Mouse (Mus musculus) liver, embryonic 14.5 days (tissue): Measurements from ENCODE around the gene Tsc22d3. TPM values are rescaled to one million over a fixed set of nuclear protein-coding genes. Genes with fewer than 3 reads are reported as not detected.

ENCODE experiments used
- ATAC-seq: fragments of 200-750 bp; cut with Nextera tagmentation; 2 replicates; pipeline ENCODE4 v1.8.0; 2017; ENCODE audit warnings: moderate number of reproducible peaks, mild to moderate bottlenecking, moderate library complexity; ENCODE audit not compliant: insufficient read depth
- DNase-seq, 3 experiments: peaks; one replicate each; pipeline ENCODE4 v3.0.0-alpha.2; 2012 to 2013; ENCODE audit warnings: low read depth in 3 of 3, low spot score in 3 of 3
- H3K27ac ChIP-seq: fragments of 300-500 bp; sonication (generic); 2 replicates; pipeline ENCODE4 v1.5.1; 2014; ENCODE audit warnings: moderate library complexity, mild to moderate bottlenecking, control low read depth, inconsistent platforms
- H3K27me3 ChIP-seq: fragments of 300-500 bp; sonication (generic); 2 replicates; pipeline ENCODE4 v1.6.1; 2014; ENCODE audit warnings: mild to moderate bottlenecking, low read length, moderate library complexity; ENCODE audit not compliant: control insufficient read depth, insufficient read depth
- H3K36me3 ChIP-seq: fragments of 300-500 bp; sonication (generic); replicated peaks from 2 replicates; pipeline ENCODE4 v1.6.1; 2014; ENCODE audit warnings: low read depth; ENCODE audit not compliant: control insufficient read depth, insufficient read depth
- H3K4me1 ChIP-seq, 2 experiments: fragments of 200-500 bp in 1 of 2; fragments of 300-500 bp in 1 of 2; sonication (generic) in 1 of 2; replicated peaks; 2 replicates each; pipeline ENCODE4 v1.6.1; 2012 to 2014; ENCODE audit warnings: antibody characterized with exemption in 1 of 2, inconsistent platforms in 1 of 2, low read length in 1 of 2; ENCODE audit not compliant: control insufficient read depth in 2 of 2, insufficient read depth in 2 of 2
- H3K4me2 ChIP-seq: fragments of 300-500 bp; sonication (generic); 2 replicates; pipeline ENCODE4 v1.6.1; 2014; ENCODE audit warnings: low read depth, mild to moderate bottlenecking, control low read depth, moderate library complexity
- H3K4me3 ChIP-seq, 2 experiments: fragments of 200-500 bp in 1 of 2; fragments of 300-500 bp in 1 of 2; sonication (generic) in 1 of 2; 2 replicates each; pipeline ENCODE4 v1.5.1; 2012 to 2014; ENCODE audit warnings: low read depth in 2 of 2, low read length in 2 of 2, mild to moderate bottlenecking in 2 of 2, control low read depth in 1 of 2, inconsistent platforms in 1 of 2, moderate library complexity in 1 of 2; ENCODE audit not compliant: insufficient read depth in 1 of 2
- H3K9ac ChIP-seq: fragments of 300-500 bp; sonication (generic); replicated peaks from 2 replicates; pipeline ENCODE4 v1.6.1; 2014; ENCODE audit warnings: mild to moderate bottlenecking, control low read depth, moderate library complexity
- H3K9me3 ChIP-seq: fragments of 300-500 bp; sonication (generic); 2 replicates; pipeline ENCODE4 v1.6.1; 2016; ENCODE audit warnings: low read length, mixed read lengths; ENCODE audit not compliant: control insufficient read depth
- CTCF ChIP-seq: IDR thresholded peaks from 2 replicates; pipeline ENCODE4 v1.5.1; 2016; ENCODE audit warnings: antibody characterized with exemption, low read depth, control low read depth
- EP300 ChIP-seq: IDR thresholded peaks from 2 replicates; pipeline ENCODE4 v1.6.1; 2016; ENCODE audit warnings: antibody characterized with exemption, low read depth
- WGBS: fragments of 180-500 bp; shearing (Covaris S2); extraction: QIAGEN DNeasy Blood & Tissue Kit; methylation state at CpG from one replicate; pipeline ENCODE4 v1.1.7; 2014; ENCODE audit not compliant: insufficient replicate concordance; 5-methylcytosine and 5-hydroxymethylcytosine counted together
- polyA plus RNA-seq, 2 experiments: library from polyadenylated mRNA; depleted of rRNA in 1 of 2; stranded (reverse) in 1 of 2; unstranded in 1 of 2; fragments of >200 nt; fragmentation: Nextera tagmentation in 1 of 2; extraction: Ambion mirVana in 1 of 2; gene quantifications; 2 replicates each; pipeline versions ENCODE4 v1.2.1 to v1.2.3; 2012 to 2014

Tsc22d3 gene
- polyA plus RNA-seq, 2 experiments: 5.1 to 10.6 TPM

DNA sequence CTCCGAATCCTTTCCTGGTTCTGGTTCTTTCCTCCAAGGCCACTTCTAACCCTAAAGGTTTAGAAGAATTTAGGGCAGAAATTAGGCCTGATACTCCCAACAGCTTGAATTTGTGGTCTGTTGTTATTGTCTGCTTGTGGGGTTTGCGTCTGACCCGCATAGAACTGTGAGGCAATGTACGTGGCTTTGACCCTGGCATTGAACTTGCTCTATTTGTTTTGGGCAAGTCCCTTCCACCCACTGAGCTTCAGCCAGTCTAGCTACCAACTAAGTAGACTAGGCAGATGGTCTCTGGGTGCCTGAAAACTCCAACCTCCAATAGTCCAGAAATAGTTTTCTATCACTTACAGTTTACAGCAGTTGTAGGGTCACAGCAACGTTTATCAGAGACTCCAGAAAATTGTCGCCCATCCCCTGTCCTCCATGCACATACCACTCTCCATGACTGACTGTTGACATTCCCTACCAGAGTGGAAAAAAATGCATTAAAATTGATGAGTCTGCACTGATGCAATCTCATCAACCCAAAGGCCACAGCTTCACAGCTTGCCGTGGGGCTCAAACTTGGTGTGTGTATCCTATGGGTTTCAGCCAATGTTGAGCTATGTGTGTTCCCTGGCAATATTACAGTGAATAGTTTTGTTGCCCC lies 74.7 kb downstream of the Tsc22d3 start:
- H3K4me3 ChIP-seq: no peak overlapping the region
- no peaks in the 10 kb centered on the region for H3K9me3 ChIP-seq
- H3K9ac ChIP-seq: no peak overlapping the region
- H3K4me2 ChIP-seq: no peak overlapping the region
- H3K4me1 ChIP-seq: peaks cover 0 to 6% of the 10 kb centered on the region in 2 experiments; a peak in 2 of 4 replicates
- DNase-seq (no peak), ATAC-seq (no peak)
- no peaks in the 10 kb centered on the region for H3K36me3 ChIP-seq
- no peak for TF ChIP-seq EP300
- no peak for TF ChIP-seq CTCF
- H3K27ac ChIP-seq: no peak overlapping the region
- no peaks in the 10 kb centered on the region for H3K27me3 ChIP-seq
- 56% methylated on average over 7 of the region's 7 CpGs for WGBS

DNA sequence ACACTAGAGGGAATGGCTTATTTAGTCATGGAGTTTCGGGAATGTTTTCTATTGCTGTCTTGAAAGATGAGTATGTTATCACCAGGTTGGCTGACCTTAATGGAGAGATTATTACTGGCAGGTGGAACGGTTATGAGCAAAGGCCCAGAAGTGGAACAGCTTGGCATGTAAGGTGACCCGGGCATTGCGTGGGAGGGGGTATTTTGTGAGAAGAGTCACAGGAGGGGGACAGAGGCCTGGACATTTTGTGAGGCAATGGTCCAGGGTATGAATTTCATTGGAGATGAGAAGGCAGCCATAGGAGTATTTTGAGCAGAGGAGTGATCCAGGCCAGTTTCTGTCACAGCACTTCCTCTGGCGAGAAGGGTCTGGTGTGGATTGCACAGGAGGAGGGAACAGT lies 76.2 kb downstream of the Tsc22d3 start:
- no peaks in the 10 kb centered on the region for H3K36me3 ChIP-seq
- 77% methylated on average over 5 of the region's 5 CpGs for WGBS
- peaks cover 0 to 8% of the 10 kb centered on the region in 2 experiments; a peak in 3 of 4 replicates for H3K4me1 ChIP-seq
- no peak overlapping the region for H3K27ac ChIP-seq
- TF ChIP-seq CTCF: no peak
- TF ChIP-seq EP300: no peak
- no peak overlapping the region for H3K4me2 ChIP-seq
- no peaks in the 10 kb centered on the region for H3K27me3 ChIP-seq
- no peak overlapping the region for H3K4me3 ChIP-seq
- DNase-seq (no peak), ATAC-seq (no peak)
- H3K9ac ChIP-seq: no peak overlapping the region
- no peaks in the 10 kb centered on the region for H3K9me3 ChIP-seq

DNA sequence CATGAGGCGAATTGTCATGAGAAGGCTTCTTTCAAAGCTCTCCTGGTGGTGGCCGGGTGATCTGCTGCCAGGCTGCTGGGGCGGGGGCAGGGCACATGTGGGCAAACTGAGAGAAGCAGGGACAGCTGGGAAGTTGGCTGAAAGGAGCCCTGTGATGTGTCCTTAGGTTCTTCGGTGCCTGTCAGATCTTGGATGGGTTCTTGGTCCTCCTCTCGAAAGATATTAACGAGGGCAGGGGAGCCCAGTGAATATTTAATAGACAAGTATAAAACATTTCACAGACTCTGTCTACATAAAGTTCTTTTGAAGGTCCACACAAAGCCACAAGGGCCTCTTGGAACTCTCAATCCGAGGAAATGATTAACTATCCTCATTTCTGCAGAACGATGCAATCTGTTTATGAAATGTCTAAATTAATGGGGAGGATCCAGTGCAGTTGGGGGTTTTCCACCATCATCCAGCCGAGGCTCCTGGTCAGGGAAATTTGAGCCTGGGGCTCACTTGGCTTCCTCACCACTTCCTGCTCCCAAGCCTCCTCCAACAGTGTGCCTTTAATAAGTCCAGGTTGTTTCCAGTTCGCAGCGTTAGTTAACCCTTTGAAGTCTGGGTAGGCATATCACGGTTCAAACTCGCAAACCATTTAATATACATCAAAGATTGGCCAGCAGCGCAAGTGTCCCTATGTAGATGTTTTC lies 78.2 kb downstream of the Tsc22d3 start:
- peaks cover 0 to 8% of the 10 kb centered on the region in 2 experiments; a peak in 3 of 4 replicates for H3K4me1 ChIP-seq
- no peak for DNase-seq
- no peak overlapping the region for H3K4me2 ChIP-seq
- TF ChIP-seq CTCF: peak; percentile 18; the same call in 1 of the 2 replicates
- no peak for TF ChIP-seq EP300
- no peak overlapping the region for H3K4me3 ChIP-seq
- no peak overlapping the region for H3K9ac ChIP-seq
- H3K36me3 ChIP-seq: no peaks in the 10 kb centered on the region
- H3K27ac ChIP-seq: no peak overlapping the region
- H3K27me3 ChIP-seq: no peaks in the 10 kb centered on the region
- WGBS: 58% methylated on average over 14 of the region's 14 CpGs
- H3K9me3 ChIP-seq: no peaks in the 10 kb centered on the region
- ATAC-seq: no peak

DNA sequence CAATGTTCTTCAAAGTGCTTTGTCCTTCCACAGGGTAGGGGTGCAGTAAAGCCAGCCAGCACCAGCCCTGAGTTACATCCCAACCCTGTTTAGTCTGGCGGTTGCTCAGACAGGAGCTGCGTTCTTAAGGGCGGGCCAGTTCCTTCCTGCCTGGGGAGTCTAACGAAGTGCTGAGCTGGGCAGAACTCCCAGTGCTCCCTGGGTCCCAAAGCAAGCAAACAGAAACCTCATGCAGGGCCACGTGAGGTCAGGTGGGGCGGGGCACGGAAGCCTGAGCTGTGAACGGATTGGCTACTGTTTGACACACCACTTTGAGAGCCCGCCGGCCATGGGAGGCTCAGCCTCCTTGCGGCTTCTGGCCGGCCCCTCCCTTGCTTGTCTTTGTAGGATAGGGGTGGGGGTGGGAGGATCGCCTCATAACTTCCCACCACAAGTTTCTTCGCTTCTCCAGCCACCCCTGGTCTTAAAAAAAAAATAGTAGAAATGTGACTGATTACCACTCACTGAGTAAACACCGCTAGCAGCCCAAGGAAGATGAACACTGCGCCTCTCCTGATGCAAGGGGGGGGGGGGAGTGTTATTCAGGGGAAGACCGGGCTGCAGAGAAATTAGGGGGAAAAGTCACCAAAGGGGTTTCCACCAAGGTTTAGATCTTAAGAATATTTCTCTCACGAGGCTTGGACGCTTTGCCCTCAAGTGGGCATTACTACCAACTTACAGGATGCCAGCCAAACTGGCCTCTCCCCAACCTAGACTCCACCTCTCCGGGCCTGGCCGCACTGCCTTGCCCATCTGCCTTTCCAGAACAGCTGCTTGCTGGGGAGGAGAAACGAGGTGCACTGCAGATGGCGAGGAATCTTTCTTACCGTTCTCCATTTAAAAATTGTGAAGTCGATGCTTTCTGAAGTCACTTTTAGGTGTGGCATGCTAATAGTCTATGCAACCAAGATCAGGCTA lies 80.0 kb downstream of the Tsc22d3 start:
- DNase-seq: peak; percentile 63 to 74 (median 69)
- peak; percentile 97 for ATAC-seq
- Histone ChIP-seq H3K4me1 (peaks cover 0 to 8% of the 10 kb centered on the region in 2 experiments; a peak in 3 of 4 replicates), H3K27ac (no peak overlapping the region), H3K4me3 (peak overlapping the region in 1 of 2 experiments; percentile 31; a peak in 3 of 4 replicates), H3K9ac (no peak overlapping the region; the same call in 1 of the 2 replicates), H3K4me2 (peak overlapping the region; percentile 63), H3K9me3 (no peaks in the 10 kb centered on the region), H3K36me3 (no peaks in the 10 kb centered on the region), H3K27me3 (no peaks in the 10 kb centered on the region)
- 11% methylated on average over 25 of the region's 25 CpGs for WGBS
- TF ChIP-seq CTCF (no peak), EP300 (no peak)
